Mouse (Mus musculus): ENCODE measurements around the gene Mfsd6l. TPM values are rescaled to one million over a fixed set of nuclear protein-coding genes. Genes with fewer than 3 reads are reported as not detected.

The Mfsd6l gene
- 2.2 and 3.2 TPM in 2 replicates for polyA plus RNA-seq (2015; fragmentation: Nextera tagmentation; extraction: Ambion mirVana)

DNA sequence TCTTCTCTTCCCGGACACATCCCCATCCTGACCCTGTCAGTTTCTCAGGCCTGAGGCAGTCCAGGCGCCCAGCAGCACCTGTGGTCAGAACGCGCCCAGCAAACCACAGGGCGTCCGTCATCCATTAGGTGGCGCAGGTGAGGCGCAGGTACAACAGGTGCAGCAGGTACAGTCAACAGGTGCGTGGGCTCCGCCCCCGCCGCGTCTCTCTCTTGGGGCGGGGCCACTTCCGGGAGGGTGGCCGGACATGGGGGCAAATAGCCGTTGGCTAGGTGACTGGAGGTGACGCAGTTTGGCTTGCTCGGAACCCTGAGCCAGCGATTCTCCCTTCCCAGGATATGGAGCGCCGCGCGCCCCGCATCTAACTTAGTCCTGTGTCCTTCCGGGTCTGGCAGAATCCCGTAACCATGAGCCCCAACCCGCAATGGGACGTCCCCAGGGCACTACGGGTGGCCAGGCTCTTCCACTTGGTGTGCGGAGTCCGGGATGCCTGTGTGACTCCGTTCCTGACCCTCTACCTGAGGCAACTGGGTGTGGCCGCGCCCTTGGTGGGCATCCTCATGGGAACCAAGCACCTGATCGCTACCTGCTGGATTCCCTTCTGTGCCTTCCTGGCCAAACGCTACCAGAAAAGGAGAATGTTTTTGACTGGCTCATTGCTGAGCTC lies at the start of gene Mfsd6l:
TSS of gene Mfsd6l (plus strand) at position 269 of the 667 bp plus-strand sequence.
- 10% methylated on average over 37 of the region's 37 CpGs for WGBS
- peak within 1 kb of the TSS; percentile 34 for H3K4me3 ChIP-seq (replicated peaks)
- no peak within 1 kb of the TSS for H3K9ac ChIP-seq
- H3K36me3 ChIP-seq: no peaks in the 10 kb centered on the region
- H3K27ac ChIP-seq: no peak within 1 kb of the TSS
- H3K27me3 ChIP-seq (replicated peaks): no peaks in the 10 kb centered on the region
- H3K4me2 ChIP-seq: peak within 1 kb of the TSS; percentile 48
- H3K4me1 ChIP-seq: no peaks in the 10 kb centered on the region
- peak; percentile 85 for ATAC-seq (ENCODE audit: insufficient read depth, low FRiP score, low read depth)
- H3K9me3 ChIP-seq: no peaks in the 10 kb centered on the region

DNA sequence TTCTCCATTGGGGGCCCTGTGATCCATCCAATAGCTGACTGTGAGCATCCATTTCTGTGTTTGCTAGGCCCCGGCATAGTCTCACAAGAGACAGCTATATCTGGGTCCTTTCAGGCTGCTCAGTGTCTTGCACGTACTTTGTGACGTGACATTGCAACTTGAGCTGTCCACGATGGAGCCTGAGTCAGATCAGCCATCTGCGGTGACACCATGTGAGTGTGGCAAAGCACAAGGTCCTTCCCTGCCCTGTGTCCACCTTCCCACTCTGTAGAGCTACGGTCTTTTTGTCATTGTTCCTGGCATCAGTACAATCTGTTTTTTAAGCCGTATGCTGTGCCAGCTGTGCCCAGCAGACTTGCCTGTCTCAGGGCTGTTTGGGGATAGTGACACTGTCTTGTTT lies 48.7 kb upstream of the Mfsd6l start:
- no peak overlapping the region for H3K27ac ChIP-seq
- H3K36me3 ChIP-seq: no peaks in the 10 kb centered on the region
- H3K4me2 ChIP-seq: no peak overlapping the region
- WGBS: 83% methylated on average over 7 of the region's 7 CpGs
- H3K4me1 ChIP-seq: no peaks in the 10 kb centered on the region
- H3K4me3 ChIP-seq (replicated peaks): no peak overlapping the region
- no peaks in the 10 kb centered on the region for H3K9me3 ChIP-seq
- no peak overlapping the region for H3K9ac ChIP-seq
- no peaks in the 10 kb centered on the region for H3K27me3 ChIP-seq (replicated peaks)
- no peak for ATAC-seq (ENCODE audit: insufficient read depth, low FRiP score, low read depth)

GRCm38 (mm10) chr11:68508619-68509018 lies 47.4 kb upstream of the Mfsd6l start:
- WGBS: 68% methylated on average over 5 of the region's 5 CpGs
- Histone ChIP-seq H3K4me2 (no peak overlapping the region), H3K4me1 (no peaks in the 10 kb centered on the region), H3K27ac (no peak overlapping the region), H3K9ac (no peak overlapping the region), H3K4me3 (replicated peaks) (no peak overlapping the region), H3K27me3 (replicated peaks) (no peaks in the 10 kb centered on the region), H3K9me3 (no peaks in the 10 kb centered on the region), H3K36me3 (no peaks in the 10 kb centered on the region)
- ATAC-seq (ENCODE audit: insufficient read depth, low FRiP score, low read depth): no peak

GRCm38 (mm10) chr11:68509194-68509593 lies 46.8 kb upstream of the Mfsd6l start:
- no peaks in the 10 kb centered on the region for H3K9me3 ChIP-seq
- H3K4me2 ChIP-seq: no peak overlapping the region
- no peaks in the 10 kb centered on the region for H3K27me3 ChIP-seq (replicated peaks)
- H3K9ac ChIP-seq: no peak overlapping the region
- ATAC-seq (ENCODE audit: insufficient read depth, low FRiP score, low read depth): no peak
- no peaks in the 10 kb centered on the region for H3K4me1 ChIP-seq
- WGBS: 58% methylated on average over 2 of the region's 2 CpGs
- H3K4me3 ChIP-seq (replicated peaks): no peak overlapping the region
- H3K36me3 ChIP-seq: no peaks in the 10 kb centered on the region
- H3K27ac ChIP-seq: no peak overlapping the region

- 41% methylated on average over 3 of the region's 3 CpGs for WGBS
- Histone ChIP-seq H3K27ac (no peak overlapping the region), H3K9me3 (no peaks in the 10 kb centered on the region), H3K36me3 (no peaks in the 10 kb centered on the region), H3K9ac (no peak overlapping the region), H3K27me3 (replicated peaks) (no peaks in the 10 kb centered on the region), H3K4me2 (no peak overlapping the region), H3K4me1 (no peaks in the 10 kb centered on the region), H3K4me3 (replicated peaks) (no peak overlapping the region)
- ATAC-seq (ENCODE audit: insufficient read depth, low FRiP score, low read depth): no peak
These were observed 42.0 kb upstream of the Mfsd6l start for GRCm38 (mm10) chr11:68513969-68514368.

DNA sequence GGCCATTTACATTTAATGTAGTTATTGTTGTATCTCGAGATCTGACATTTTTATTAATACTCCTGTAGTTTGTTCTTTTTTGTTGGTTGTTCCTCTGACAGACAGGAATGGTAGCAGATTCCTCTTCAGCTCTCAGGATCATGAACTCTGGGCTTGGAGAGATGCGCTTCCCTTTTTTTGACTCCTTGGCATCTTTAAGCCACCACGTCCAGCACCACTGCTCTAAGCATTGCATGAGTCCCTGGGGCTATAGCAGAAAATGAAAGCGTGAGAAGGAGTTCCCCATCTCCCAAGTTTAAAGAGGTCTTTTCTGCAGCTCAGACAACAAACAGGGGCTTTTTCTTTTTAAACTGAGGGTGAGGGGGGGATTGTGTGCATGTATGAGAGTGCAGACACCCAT lies 36.6 kb upstream of the Mfsd6l start:
- Histone ChIP-seq H3K4me3 (replicated peaks) (no peak overlapping the region), H3K4me1 (no peaks in the 10 kb centered on the region), H3K27me3 (replicated peaks) (no peaks in the 10 kb centered on the region), H3K9ac (no peak overlapping the region), H3K9me3 (no peaks in the 10 kb centered on the region), H3K36me3 (no peaks in the 10 kb centered on the region), H3K4me2 (no peak overlapping the region), H3K27ac (no peak overlapping the region)
- WGBS: 89% methylated on average over 4 of the region's 4 CpGs
- no peak for ATAC-seq (ENCODE audit: insufficient read depth, low FRiP score, low read depth)

DNA sequence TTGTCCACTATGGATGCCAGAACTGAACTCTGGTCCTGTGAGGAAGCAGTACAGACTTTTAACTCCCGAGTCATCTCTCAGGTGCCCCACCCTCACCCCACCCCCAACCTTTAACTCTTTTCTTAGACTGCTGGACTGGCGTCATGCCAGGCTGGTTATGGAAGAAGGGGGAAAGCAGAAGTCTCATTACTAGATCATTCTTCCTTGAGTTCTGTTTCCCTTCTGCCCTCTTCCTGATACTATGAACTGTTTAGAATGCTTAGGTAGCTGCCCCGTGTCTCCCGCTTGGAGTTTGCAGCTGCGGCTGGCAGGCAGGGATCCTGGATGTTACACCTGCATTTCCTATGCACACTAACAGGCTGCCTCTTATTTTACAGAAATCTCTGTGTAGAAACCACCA lies 36.2 kb upstream of the Mfsd6l start:
- WGBS: 80% methylated on average over 5 of the region's 5 CpGs
- H3K4me1 ChIP-seq: no peaks in the 10 kb centered on the region

GRCm38 (mm10) chr11:68520439-68520838 lies 35.5 kb upstream of the Mfsd6l start:
- H3K9me3 ChIP-seq: no peaks in the 10 kb centered on the region
- H3K4me2 ChIP-seq: no peak overlapping the region
- H3K27me3 ChIP-seq (replicated peaks): no peaks in the 10 kb centered on the region
- H3K4me3 ChIP-seq (replicated peaks): no peak overlapping the region
- 71% methylated on average over 2 of the region's 2 CpGs for WGBS
- no peak for ATAC-seq (ENCODE audit: insufficient read depth, low FRiP score, low read depth)
- H3K36me3 ChIP-seq: no peaks in the 10 kb centered on the region
- H3K4me1 ChIP-seq: no peaks in the 10 kb centered on the region
- no peak overlapping the region for H3K9ac ChIP-seq
- no peak overlapping the region for H3K27ac ChIP-seq

More for the DNA sequence above, 36.2 kb upstream of the Mfsd6l start:
- ATAC-seq (ENCODE audit: insufficient read depth, low FRiP score, low read depth): no peak
- Histone ChIP-seq H3K9me3 (no peaks in the 10 kb centered on the region), H3K4me3 (replicated peaks) (no peak overlapping the region), H3K27ac (no peak overlapping the region), H3K9ac (no peak overlapping the region), H3K36me3 (no peaks in the 10 kb centered on the region), H3K27me3 (replicated peaks) (no peaks in the 10 kb centered on the region), H3K4me2 (no peak overlapping the region)

GRCm38 (mm10) chr11:68521352-68521751 lies 34.6 kb upstream of the Mfsd6l start:
- ATAC-seq (ENCODE audit: insufficient read depth, low FRiP score, low read depth): no peak
- no peak overlapping the region for H3K9ac ChIP-seq
- 76% methylated on average over 5 of the region's 5 CpGs for WGBS
- no peaks in the 10 kb centered on the region for H3K4me1 ChIP-seq
- H3K9me3 ChIP-seq: no peaks in the 10 kb centered on the region
- no peak overlapping the region for H3K4me2 ChIP-seq
- H3K27ac ChIP-seq: no peak overlapping the region
- H3K36me3 ChIP-seq: no peaks in the 10 kb centered on the region
- no peak overlapping the region for H3K4me3 ChIP-seq (replicated peaks)
- H3K27me3 ChIP-seq (replicated peaks): no peaks in the 10 kb centered on the region

DNA sequence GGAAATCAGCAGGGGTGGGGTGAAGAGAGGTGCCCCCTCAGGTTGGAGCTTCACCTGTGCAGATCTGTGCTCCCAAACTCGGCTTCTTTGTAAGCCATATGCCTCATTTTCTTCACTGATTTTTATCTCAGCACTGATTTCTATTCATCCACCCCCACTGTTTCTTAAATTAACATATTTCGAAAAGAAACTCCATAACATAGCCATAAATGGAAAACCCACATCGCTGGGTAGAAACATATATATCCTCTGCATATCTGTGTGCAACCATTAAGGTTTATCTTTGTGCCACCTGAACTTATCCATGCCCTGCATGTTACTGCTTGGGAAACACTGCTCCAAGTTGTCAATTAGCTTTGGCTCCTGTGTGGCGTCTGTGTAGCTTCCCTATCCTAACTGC lies 29.5 kb upstream of the Mfsd6l start:
- Histone ChIP-seq H3K27ac (no peak overlapping the region), H3K27me3 (replicated peaks) (peaks cover 4% of the 10 kb centered on the region; the same call in 1 of the 2 replicates), H3K4me1 (peaks cover 4% of the 10 kb centered on the region; the same call in 1 of the 2 replicates), H3K36me3 (no peaks in the 10 kb centered on the region), H3K4me2 (no peak overlapping the region), H3K4me3 (replicated peaks) (no peak overlapping the region), H3K9me3 (no peaks in the 10 kb centered on the region), H3K9ac (no peak overlapping the region)
- ATAC-seq (ENCODE audit: insufficient read depth, low FRiP score, low read depth): no peak
- WGBS: 66% methylated on average over 4 of the region's 4 CpGs

- no peaks in the 10 kb centered on the region for H3K9me3 ChIP-seq
- H3K27me3 ChIP-seq (replicated peaks): peaks cover 6% of the 10 kb centered on the region; the same call in 1 of the 2 replicates
- WGBS: 25% methylated on average over 16 of the region's 16 CpGs
- H3K4me1 ChIP-seq: peaks cover 12% of the 10 kb centered on the region; the same call in 1 of the 2 replicates
- H3K4me3 ChIP-seq (replicated peaks): no peak overlapping the region
- peak; percentile 50; the same call in 1 of the 2 replicates for ATAC-seq (ENCODE audit: insufficient read depth, low FRiP score, low read depth)
- no peak overlapping the region for H3K27ac ChIP-seq
- H3K36me3 ChIP-seq: no peaks in the 10 kb centered on the region
- H3K9ac ChIP-seq: no peak overlapping the region
- no peak overlapping the region for H3K4me2 ChIP-seq
These were observed 24.8 kb upstream of the Mfsd6l start for GRCm38 (mm10) chr11:68531066-68531806.

GRCm38 (mm10) chr11:68531941-68532535 lies 23.9 kb upstream of the Mfsd6l start:
- Histone ChIP-seq H3K27me3 (replicated peaks) (peaks cover 6% of the 10 kb centered on the region; the same call in 1 of the 2 replicates), H3K9ac (no peak overlapping the region), H3K4me2 (no peak overlapping the region), H3K27ac (no peak overlapping the region), H3K9me3 (no peaks in the 10 kb centered on the region), H3K4me1 (peaks cover 12% of the 10 kb centered on the region; the same call in 1 of the 2 replicates), H3K36me3 (no peaks in the 10 kb centered on the region), H3K4me3 (replicated peaks) (no peak overlapping the region)
- ATAC-seq (ENCODE audit: insufficient read depth, low FRiP score, low read depth): no peak
- 59% methylated on average over 11 of the region's 11 CpGs for WGBS
